Mouse (Mus musculus) hematopoietic stem cell, adult 5-6 weeks (primary cell): ENCODE measurements at regions not wholly inside any gene's neighbourhood (a gene's known extent, or its start where the extent isn't known, plus 50 kb on each side); places are given as distances from the start of the nearest gene placed in this dataset.
A peak's percentile ranks its signal among the peaks of the same experiment; 100 is the strongest.

Experiments
- ATAC-seq, 2 experiments: fragments of 125-278 bp in 1 of 2; replicated peaks in 1 of 2; 2 replicates each; pipeline ENCODE4 v1.8.0; 2016 to 2017; ENCODE audit warnings: inconsistent platforms in 2 of 2, mild to moderate bottlenecking in 2 of 2, moderate number of reproducible peaks in 2 of 2, low read depth in 1 of 2, moderate TSS enrichment in 1 of 2; ENCODE audit not compliant: low FRiP score in 2 of 2, poor library complexity in 2 of 2, severe bottlenecking in 2 of 2, insufficient read depth in 1 of 2, low TSS enrichment in 1 of 2

GRCm38 (mm10) chr16:3231566-3231965 is 359.3 kb upstream of the Olfr161 start:
- ATAC-seq: peak; percentile 36 to 53; a peak in 3 of 4 replicates

GRCm38 (mm10) chr16:3232610-3233009 is 358.2 kb upstream of the Olfr161 start:
- ATAC-seq: no peak

DNA sequence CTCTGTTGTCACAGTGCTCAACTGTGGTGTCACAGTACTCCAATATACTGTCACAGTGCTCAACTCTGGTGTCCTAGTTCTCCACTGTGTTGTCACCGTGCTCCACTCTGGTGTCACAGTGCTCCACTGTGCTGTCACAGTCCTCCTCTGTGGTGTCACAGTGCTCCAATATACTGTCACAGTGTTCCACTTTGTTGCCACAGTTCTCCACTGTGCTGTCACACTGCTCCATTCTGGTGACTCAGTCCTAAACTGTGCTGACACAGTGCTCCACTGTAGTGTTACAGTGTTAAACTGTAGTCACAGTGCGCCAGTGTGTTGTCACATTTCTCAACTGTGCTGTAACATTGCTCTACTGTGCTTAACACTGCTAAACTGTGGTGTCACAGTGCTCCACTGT is 356.8 kb upstream of the Olfr161 start:
- peak in 1 of 2 experiments; percentile 1; a peak in 1 of 4 replicates for ATAC-seq

DNA sequence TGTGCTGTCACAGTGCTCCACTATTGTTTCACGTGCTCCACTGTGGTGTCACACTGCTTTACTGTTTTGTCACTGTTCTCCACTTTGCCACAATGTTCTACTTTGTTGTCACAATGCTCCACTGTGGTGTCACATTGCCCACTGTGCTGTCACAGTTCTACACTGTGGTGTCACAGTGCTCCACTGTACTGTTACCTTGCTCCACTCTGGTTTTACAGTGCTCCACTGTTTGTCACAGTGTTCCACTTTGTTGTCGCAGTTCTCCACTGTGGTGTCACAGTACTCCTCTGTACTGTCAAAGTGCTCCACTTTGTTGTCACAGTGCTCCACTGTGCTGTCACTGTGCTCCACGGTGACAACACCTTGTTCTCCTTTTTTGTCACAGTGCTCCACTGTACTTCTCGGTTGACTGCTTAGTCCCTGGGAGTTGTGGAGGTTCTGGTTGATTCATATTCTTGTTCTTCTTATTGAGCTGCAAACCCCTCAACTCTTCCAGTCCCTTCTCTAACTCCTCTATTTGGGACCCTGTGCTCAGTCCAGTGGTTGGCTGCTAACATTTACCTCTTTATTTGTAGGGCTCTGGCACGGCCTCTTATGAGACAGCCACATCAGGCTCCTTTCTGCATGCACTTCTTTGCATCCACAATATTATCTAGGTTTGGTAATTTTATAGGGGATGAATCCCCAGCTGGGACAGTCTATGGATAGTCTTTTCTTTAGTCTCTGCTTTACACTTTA is 349.7 kb upstream of the Olfr161 start:
- peak in 1 of 2 experiments; percentile 9; a peak in 1 of 4 replicates for ATAC-seq

GRCm38 (mm10) chr16:3241939-3242338 is 348.9 kb upstream of the Olfr161 start:
- no peak for ATAC-seq

DNA sequence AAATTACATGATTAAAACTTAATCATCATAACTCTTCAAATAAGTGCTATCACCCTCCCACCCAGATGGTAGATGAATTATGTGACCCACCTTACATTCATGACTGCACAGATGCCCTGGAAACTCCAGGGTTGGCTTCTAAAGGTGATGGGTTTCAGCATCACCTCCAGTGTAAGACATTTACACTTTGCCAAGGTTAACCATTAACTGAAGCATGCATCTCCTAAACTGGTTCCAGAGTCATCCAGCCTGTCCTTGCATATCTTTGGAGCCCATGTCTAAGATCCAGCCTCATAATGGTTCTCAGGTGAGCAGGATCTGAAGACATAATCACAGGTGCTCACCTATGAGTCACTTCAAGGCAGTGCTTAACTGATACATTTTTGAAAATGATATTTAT is 344.4 kb upstream of the Olfr161 start:
- ATAC-seq: peak in 1 of 2 experiments; percentile 31; a peak in 2 of 4 replicates

- ATAC-seq: 0 out of 4 replicates have a peak, but pooled peaks of 1 of the 2 experiments have one; percentile 1
Measured at GRCm38 (mm10) chr16:3247006-3247754, 343.7 kb upstream of the Olfr161 start.

DNA sequence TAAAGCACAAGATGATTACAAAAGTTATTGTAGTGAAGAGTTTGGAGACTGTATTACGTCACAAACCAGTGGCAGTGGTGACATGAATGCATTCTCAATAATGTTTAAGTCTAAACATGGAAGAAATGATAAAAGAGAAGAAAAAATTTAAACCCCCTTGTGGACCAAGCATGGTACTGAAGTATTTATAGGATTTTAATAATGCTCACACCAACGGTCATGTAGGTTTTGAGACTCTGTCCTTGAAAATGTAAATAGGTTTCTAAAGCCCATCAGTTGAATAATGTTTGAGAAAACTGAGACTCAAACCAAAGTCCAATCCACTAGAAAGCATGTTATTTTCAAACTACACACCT is 343.1 kb upstream of the Olfr161 start:
- ATAC-seq: no peak

DNA sequence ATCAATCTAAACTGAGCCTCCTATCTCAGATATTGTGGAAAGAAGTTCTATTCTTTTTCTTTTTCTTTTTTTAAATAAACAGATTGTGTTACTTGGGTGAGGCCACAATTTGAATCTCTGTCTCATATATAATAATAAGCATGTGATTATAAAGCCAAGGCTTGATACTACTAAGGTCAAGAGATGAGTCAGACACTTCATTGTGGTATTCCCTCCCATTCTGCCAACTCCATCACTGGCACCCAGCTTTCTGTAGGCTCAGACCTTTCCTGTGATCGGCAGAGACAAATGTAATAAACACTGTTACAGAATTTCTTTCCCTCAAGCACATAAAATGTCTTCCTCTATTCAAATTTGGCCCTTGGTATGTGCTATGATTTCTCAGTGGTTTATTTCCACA is 337.0 kb upstream of the Olfr161 start:
- ATAC-seq: no peak; a peak in 1 of 4 replicates

DNA sequence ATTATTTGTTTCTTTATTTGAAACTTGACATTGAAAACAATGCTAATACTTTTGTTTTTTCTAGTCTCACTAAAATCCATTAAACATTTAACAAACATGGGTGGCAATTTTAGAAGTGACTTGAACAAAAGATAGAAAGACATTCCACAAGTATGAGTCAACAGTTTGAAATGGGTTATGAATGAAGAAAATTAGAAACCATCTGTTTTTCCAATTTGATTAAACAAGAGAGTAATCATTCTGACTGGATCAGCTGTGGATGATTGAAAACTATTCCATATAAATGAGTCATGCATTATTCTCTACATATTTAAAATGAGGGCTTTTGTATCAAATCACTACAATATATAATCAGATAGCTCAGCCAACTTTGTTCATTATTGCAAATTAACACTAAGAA is 334.8 kb upstream of the Olfr161 start:
- no peak for ATAC-seq

GRCm38 (mm10) chr16:3265351-3265750 is 325.5 kb upstream of the Olfr161 start:
- ATAC-seq: no peak

DNA sequence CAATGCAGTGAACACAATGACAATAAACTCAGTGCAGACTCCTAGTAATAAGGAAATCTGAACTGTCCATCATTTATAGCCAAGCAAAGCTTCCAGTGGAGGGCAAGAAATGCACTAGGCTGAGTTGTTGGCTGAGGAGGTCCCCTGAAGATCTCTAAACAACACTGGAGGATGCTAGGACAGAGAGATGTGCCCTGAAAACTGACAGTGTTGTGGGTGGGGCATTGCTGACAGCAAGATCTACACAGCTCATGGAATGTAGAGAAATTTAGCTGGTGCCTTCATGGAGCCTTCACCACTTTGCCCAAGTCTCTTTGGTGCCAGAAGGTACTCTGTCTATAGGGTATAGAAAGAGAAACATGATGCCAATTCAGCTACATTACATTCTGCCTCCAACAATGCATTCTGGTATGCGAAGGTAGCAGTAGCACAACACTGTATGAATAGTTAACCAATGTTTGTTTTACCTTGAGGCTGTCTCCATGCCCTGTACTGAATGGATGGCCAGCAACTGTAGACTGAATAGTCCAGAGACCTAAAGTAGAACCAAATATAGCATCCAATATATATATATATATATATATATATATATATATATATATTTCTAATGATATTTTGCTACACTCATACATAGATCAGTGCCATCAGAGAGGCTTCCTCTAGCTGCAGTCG is 318.9 kb upstream of the Olfr161 start:
- ATAC-seq: peak; percentile 14 to 52; a peak in 1 of 4 replicates

GRCm38 (mm10) chr16:3273427-3273826 is 317.4 kb upstream of the Olfr161 start:
- ATAC-seq: no peak
